Mouse (Mus musculus): Measurements from ENCODE around the gene Thegl.

DNA sequence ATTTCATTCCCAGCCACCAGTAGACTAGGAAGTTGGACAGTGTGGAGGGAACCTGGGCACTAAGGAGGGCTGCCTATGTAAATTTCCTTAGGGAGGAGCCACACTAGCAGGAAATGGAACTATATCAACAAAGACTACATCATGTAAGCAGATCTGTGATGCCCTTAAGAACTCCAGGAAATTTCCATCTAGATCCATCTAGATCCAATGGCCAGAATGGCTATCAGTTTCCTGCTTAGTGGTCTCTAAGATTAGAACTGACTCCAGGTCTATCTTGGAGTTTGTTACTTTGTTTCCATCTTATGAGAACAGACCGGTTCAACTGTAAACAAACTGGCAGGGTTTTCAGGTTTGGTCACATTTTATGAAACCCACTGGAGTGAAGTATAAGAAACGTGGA lies 94.0 kb downstream of the Thegl start:
- TF ChIP-seq TAL1 (IDR thresholded peaks at IDR 0.05; ENCODE audit: low read length) (no peak), GATA1 (IDR thresholded peaks at IDR 0.05; ENCODE audit: low read length) (no peak)

Data from erythroblast, embryonic 14.5 days (primary cell).